Mouse (Mus musculus) hindbrain, embryonic 15.5 days (tissue): ENCODE measurements around the gene Trim38. TPM values are rescaled to one million over a fixed set of nuclear protein-coding genes. Genes with fewer than 3 reads are reported as not detected.
"Not testable (repeated sequence)": the region's sequence is repeated elsewhere in the genome, so short reads cannot be mapped to it uniquely, and the experiment has no call there.

Experiments used
- ATAC-seq: fragments of 200-750 bp; cut with Nextera tagmentation; 2 replicates; pipeline ENCODE4 v1.8.0; 2017; ENCODE audit warnings: low read depth, moderate number of reproducible peaks, moderate TSS enrichment; ENCODE audit not compliant: low FRiP score
- H3K27ac ChIP-seq: fragments of 300-500 bp; sonication (generic); replicated peaks from 2 replicates; pipeline ENCODE4 v1.5.1; 2015; ENCODE audit warnings: mild to moderate bottlenecking, inconsistent platforms
- H3K27me3 ChIP-seq: fragments of 300-500 bp; sonication (generic); 2 replicates; pipeline ENCODE4 v1.6.1; 2015; ENCODE audit warnings: control low read depth, inconsistent platforms
- H3K36me3 ChIP-seq: fragments of 300-500 bp; sonication (generic); 2 replicates; pipeline ENCODE4 v1.6.1; 2015; ENCODE audit warnings: control low read depth, inconsistent platforms
- H3K4me1 ChIP-seq: fragments of 300-500 bp; sonication (generic); replicated peaks from 2 replicates; pipeline ENCODE4 v1.6.1; 2015; ENCODE audit warnings: control low read depth, inconsistent platforms
- H3K4me2 ChIP-seq: fragments of 300-500 bp; sonication (generic); 2 replicates; pipeline ENCODE4 v1.6.1; 2015; ENCODE audit warnings: moderate library complexity, mild to moderate bottlenecking, inconsistent platforms
- H3K4me3 ChIP-seq: fragments of 300-500 bp; sonication (generic); 2 replicates; pipeline ENCODE4 v1.5.1; 2015; ENCODE audit warnings: mild to moderate bottlenecking, inconsistent platforms
- H3K9ac ChIP-seq: fragments of 300-500 bp; sonication (generic); 2 replicates; pipeline ENCODE4 v1.6.1; 2015; ENCODE audit warnings: inconsistent platforms
- H3K9me3 ChIP-seq: fragments of 300-500 bp; sonication (generic); 2 replicates; pipeline ENCODE4 v1.6.1; 2016; ENCODE audit warnings: control low read depth, inconsistent platforms
- WGBS: fragments of 180-500 bp; shearing (Covaris S2); methylation state at CpG from one replicate; pipeline ENCODE4 v1.1.7; 2015; 5-methylcytosine and 5-hydroxymethylcytosine counted together
- polyA plus RNA-seq: library from polyadenylated mRNA; unstranded; fragments of >200 nt; fragmentation: Nextera tagmentation; extraction: Ambion mirVana; gene quantifications from 2 replicates; pipeline ENCODE4 v1.2.1, GENCODE M21; 2015

Trim38 gene
- polyA plus RNA-seq, 1 experiment from 2014 or later = 0.10 TPM

- Histone ChIP-seq H3K4me2 (no peak overlapping the region), H3K9me3 (no peaks in the 10 kb centered on the region), H3K27me3 (no peaks in the 10 kb centered on the region), H3K4me3 (no peak overlapping the region), H3K4me1 (peaks cover 25% of the 10 kb centered on the region), H3K36me3 (no peaks in the 10 kb centered on the region), H3K27ac (no peak overlapping the region; the same call in 1 of the 2 replicates), H3K9ac (no peak overlapping the region)
- WGBS = 5% methylated on average over 4 of the region's 4 CpGs
- no peak for ATAC-seq
Observed at GRCm38 (mm10) chr13:23747892-23748288, 21.8 kb upstream of the Trim38 start.

GRCm38 (mm10) chr13:23749563-23750121 is 20.1 kb upstream of the Trim38 start:
- H3K9ac ChIP-seq = no peak overlapping the region
- WGBS = 89% methylated on average over 5 of the region's 5 CpGs
- no peak for ATAC-seq
- no peaks in the 10 kb centered on the region for H3K36me3 ChIP-seq
- no peak overlapping the region for H3K4me3 ChIP-seq
- peaks cover 26% of the 10 kb centered on the region for H3K4me1 ChIP-seq
- H3K27me3 ChIP-seq = no peaks in the 10 kb centered on the region
- H3K9me3 ChIP-seq = no peaks in the 10 kb centered on the region
- H3K4me2 ChIP-seq = no peak overlapping the region
- H3K27ac ChIP-seq = no peak overlapping the region

- H3K36me3 ChIP-seq, H3K27me3 ChIP-seq, H3K9me3 ChIP-seq: not testable (repeated sequence)
- peak within 1 kb of the TSS; percentile 45 for H3K4me3 ChIP-seq
- peak within 1 kb of the TSS; percentile 94 for H3K27ac ChIP-seq
- under 1% methylated on average over 32 of the region's 47 CpGs for WGBS
- H3K4me1 ChIP-seq = peaks cover 23% of the 10 kb centered on the region
- peak within 1 kb of the TSS; percentile 46 for H3K9ac ChIP-seq
- ATAC-seq = peak; percentile 70
- H3K4me2 ChIP-seq = peak within 1 kb of the TSS; percentile 87
Observed at GRCm38 (mm10) chr13:23750839-23751477, 18.8 kb upstream of the Trim38 start, which contains the start of gene Hist1h2ab. TSS of gene Hist1h2ab (plus strand) at chr13:23751126.

- Histone ChIP-seq H3K4me2 (peak overlapping the region; percentile 87), H3K9ac (peak overlapping the region; percentile 46), H3K27ac (peak overlapping the region; percentile 94), H3K9me3 (no peaks in the 10 kb centered on the region), H3K27me3 (no peaks in the 10 kb centered on the region), H3K36me3 (no peaks in the 10 kb centered on the region), H3K4me1 (peaks cover 23% of the 10 kb centered on the region), H3K4me3 (peak overlapping the region; percentile 45)
- 1% methylated on average over 11 of the region's 11 CpGs for WGBS
- ATAC-seq = no peak
Observed at GRCm38 (mm10) chr13:23751478-23751956, 18.2 kb upstream of the Trim38 start.

GRCm38 (mm10) chr13:23752067-23752741 is 17.5 kb upstream of the Trim38 start, which contains the start of gene Hist1h3b:
TSS of gene Hist1h3b (plus strand) at chr13:23752267.
- WGBS = 1% methylated on average over 22 of the region's 47 CpGs
- ATAC-seq = peak; percentile 83
- peak within 1 kb of the TSS; percentile 45 for H3K4me3 ChIP-seq

GRCm38 (mm10) chr13:23752742-23753172 is 17.0 kb upstream of the Trim38 start:
- H3K27me3 ChIP-seq = no peaks in the 10 kb centered on the region
- H3K9ac ChIP-seq = 0 out of 2 replicates have a peak overlapping the region, but pooled peaks have one; percentile 19
- H3K27ac ChIP-seq = no peak overlapping the region
- H3K36me3 ChIP-seq = no peaks in the 10 kb centered on the region
- H3K9me3 ChIP-seq = no peaks in the 10 kb centered on the region
- no peak for ATAC-seq
- 3% methylated on average over 6 of the region's 6 CpGs for WGBS
- H3K4me3 ChIP-seq = peak overlapping the region; percentile 19
- peak overlapping the region; percentile 87 for H3K4me2 ChIP-seq
- H3K4me1 ChIP-seq = peaks cover 21% of the 10 kb centered on the region

More at GRCm38 (mm10) chr13:23752067-23752741, 17.5 kb upstream of the Trim38 start, which contains the start of gene Hist1h3b:
- H3K27me3 ChIP-seq, H3K9me3 ChIP-seq, H3K36me3 ChIP-seq: not testable (repeated sequence)
- Histone ChIP-seq H3K9ac (peak within 1 kb of the TSS; percentile 46), H3K27ac (peak within 1 kb of the TSS; percentile 94), H3K4me2 (peak within 1 kb of the TSS; percentile 87), H3K4me1 (peaks cover 21% of the 10 kb centered on the region)

- H3K27ac ChIP-seq = no peak overlapping the region
- no peak overlapping the region for H3K4me3 ChIP-seq
- H3K4me1 ChIP-seq = peaks cover 15% of the 10 kb centered on the region
- no peaks in the 10 kb centered on the region for H3K27me3 ChIP-seq
- no peaks in the 10 kb centered on the region for H3K9me3 ChIP-seq
- ATAC-seq = no peak
- WGBS = 64% methylated on average over 4 of the region's 4 CpGs
- no peak overlapping the region for H3K9ac ChIP-seq
- H3K36me3 ChIP-seq = no peaks in the 10 kb centered on the region
- 0 out of 2 replicates have a peak overlapping the region, but pooled peaks have one; percentile 87 for H3K4me2 ChIP-seq
Observed at GRCm38 (mm10) chr13:23753314-23754078, 16.2 kb upstream of the Trim38 start.

- Histone ChIP-seq H3K4me2 (no peak overlapping the region), H3K27me3 (no peaks in the 10 kb centered on the region), H3K36me3 (no peaks in the 10 kb centered on the region), H3K4me3 (no peak overlapping the region), H3K4me1 (peaks cover 19% of the 10 kb centered on the region), H3K27ac (no peak overlapping the region), H3K9me3 (no peaks in the 10 kb centered on the region), H3K9ac (no peak overlapping the region)
- ATAC-seq = no peak
Observed at GRCm38 (mm10) chr13:23755000-23755399, 14.7 kb upstream of the Trim38 start.

- Histone ChIP-seq H3K27me3 (no peaks in the 10 kb centered on the region), H3K27ac (peak within 1 kb of the TSS; percentile 90), H3K4me2 (peak within 1 kb of the TSS; percentile 73), H3K4me1 (peaks cover 24% of the 10 kb centered on the region), H3K9me3 (no peaks in the 10 kb centered on the region), H3K36me3 (no peaks in the 10 kb centered on the region), H3K9ac (peak within 1 kb of the TSS; percentile 28), H3K4me3 (peak within 1 kb of the TSS; percentile 42)
- peak; percentile 78 for ATAC-seq
- under 1% methylated on average over 20 of the region's 22 CpGs for WGBS
Observed at GRCm38 (mm10) chr13:23756790-23757189, 12.9 kb upstream of the Trim38 start, which contains the start of gene Hist1h4b. TSS of gene Hist1h4b (plus strand) at chr13:23757013.

- 1% methylated on average over 22 of the region's 23 CpGs for WGBS
- no peaks in the 10 kb centered on the region for H3K27me3 ChIP-seq
- H3K36me3 ChIP-seq = no peaks in the 10 kb centered on the region
- H3K9me3 ChIP-seq = no peaks in the 10 kb centered on the region
- peak overlapping the region; percentile 28 for H3K9ac ChIP-seq
- H3K4me3 ChIP-seq = peak overlapping the region; percentile 42
- peak overlapping the region; percentile 73 for H3K4me2 ChIP-seq
- peak overlapping the region; percentile 90 for H3K27ac ChIP-seq
- no peak for ATAC-seq
- H3K4me1 ChIP-seq = peaks cover 25% of the 10 kb centered on the region
Observed at GRCm38 (mm10) chr13:23757211-23757773, 12.4 kb upstream of the Trim38 start.

- Histone ChIP-seq H3K4me2 (peak overlapping the region; percentile 73; the same call in 1 of the 2 replicates), H3K27ac (no peak overlapping the region), H3K9me3 (no peaks in the 10 kb centered on the region), H3K4me3 (no peak overlapping the region), H3K36me3 (no peaks in the 10 kb centered on the region), H3K9ac (no peak overlapping the region), H3K4me1 (peaks cover 22% of the 10 kb centered on the region), H3K27me3 (no peaks in the 10 kb centered on the region)
- WGBS = 49% methylated on average over 3 of the region's 3 CpGs
- no peak for ATAC-seq
Observed at GRCm38 (mm10) chr13:23757921-23758320, 11.8 kb upstream of the Trim38 start.
